Mouse (Mus musculus) lung, embryonic 15.5 days (tissue): ENCODE measurements around the gene Gm3278. TPM values are rescaled to one million over a fixed set of nuclear protein-coding genes. Genes with fewer than 3 reads are reported as not detected.
A peak's percentile ranks its signal among the peaks of the same experiment; 100 is the strongest.
"Not testable (repeated sequence)": the region's sequence is repeated elsewhere in the genome, so short reads cannot be mapped to it uniquely, and the experiment has no call there.

ENCODE experiments used
- ATAC-seq: fragments of 200-750 bp; cut with Nextera tagmentation; 2 replicates; pipeline ENCODE4 v1.8.0; 2017; ENCODE audit warnings: moderate number of reproducible peaks, borderline replicate concordance; ENCODE audit not compliant: low FRiP score, low TSS enrichment; ENCODE audit errors: extremely low read depth
- H3K27ac ChIP-seq: fragments of 300-500 bp; sonication (generic); 2 replicates; pipeline ENCODE4 v1.5.1; 2015; ENCODE audit warnings: moderate library complexity, mild to moderate bottlenecking, inconsistent platforms
- H3K27me3 ChIP-seq: fragments of 300-500 bp; sonication (generic); 2 replicates; pipeline ENCODE4 v1.6.1; 2015; ENCODE audit warnings: inconsistent platforms
- H3K36me3 ChIP-seq: fragments of 300-500 bp; sonication (generic); 2 replicates; pipeline ENCODE4 v1.6.1; 2015; ENCODE audit warnings: inconsistent platforms
- H3K4me1 ChIP-seq: fragments of 300-500 bp; sonication (generic); 2 replicates; pipeline ENCODE4 v1.6.1; 2015; ENCODE audit warnings: inconsistent platforms
- H3K4me2 ChIP-seq: fragments of 300-500 bp; sonication (generic); 2 replicates; pipeline ENCODE4 v1.6.1; 2015; ENCODE audit warnings: inconsistent platforms, mild to moderate bottlenecking, moderate library complexity
- H3K4me3 ChIP-seq: fragments of 300-500 bp; sonication (generic); 2 replicates; pipeline ENCODE4 v1.5.1; 2015; ENCODE audit warnings: mild to moderate bottlenecking, inconsistent platforms
- H3K9ac ChIP-seq: fragments of 300-500 bp; sonication (generic); 2 replicates; pipeline ENCODE4 v1.6.1; 2015; ENCODE audit warnings: inconsistent platforms
- H3K9me3 ChIP-seq: fragments of 300-500 bp; sonication (generic); 2 replicates; pipeline ENCODE4 v1.6.1; 2016; ENCODE audit warnings: inconsistent platforms
- WGBS: fragments of 180-500 bp; shearing (Covaris S2); methylation state at CpG from one replicate; pipeline ENCODE4 v1.1.7; 2015; 5-methylcytosine and 5-hydroxymethylcytosine counted together
- polyA plus RNA-seq: library from polyadenylated mRNA; unstranded; fragments of >200 nt; fragmentation: Nextera tagmentation; extraction: Ambion mirVana; gene quantifications from 2 replicates; pipeline ENCODE4 v1.2.1, GENCODE M21; 2015

The Gm3278 gene
- polyA plus RNA-seq: not detected in 2 replicates

DNA sequence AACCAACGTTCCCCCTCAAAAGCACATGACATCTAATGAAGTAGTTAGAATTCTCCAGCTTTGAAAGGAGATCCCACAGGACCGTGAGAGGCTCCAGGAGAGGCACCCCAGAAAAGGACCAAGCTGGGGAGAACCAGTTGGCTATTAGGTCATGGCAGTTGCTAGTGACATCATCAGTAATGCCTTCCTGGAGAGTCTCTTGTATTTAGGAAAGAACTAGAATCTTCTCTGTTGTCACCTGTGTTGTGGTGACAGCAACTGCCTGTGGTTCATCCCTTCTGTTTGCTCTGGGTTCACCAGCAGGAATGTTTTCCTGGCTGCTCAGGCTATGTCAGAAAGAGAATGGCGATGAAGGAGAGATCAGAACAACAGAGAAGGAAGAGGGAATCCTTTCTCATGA, at the start of gene Gm3278:
TSS of gene Gm3278 (plus strand) at position 301 of the 400 bp plus-strand sequence.
- not testable (repeated sequence) for H3K27me3 ChIP-seq, H3K4me3 ChIP-seq, H3K9ac ChIP-seq, ATAC-seq, H3K9me3 ChIP-seq, H3K4me2 ChIP-seq, H3K27ac ChIP-seq, H3K4me1 ChIP-seq, H3K36me3 ChIP-seq
- 80% methylated on average over 1 of the region's 3 CpGs for WGBS

DNA sequence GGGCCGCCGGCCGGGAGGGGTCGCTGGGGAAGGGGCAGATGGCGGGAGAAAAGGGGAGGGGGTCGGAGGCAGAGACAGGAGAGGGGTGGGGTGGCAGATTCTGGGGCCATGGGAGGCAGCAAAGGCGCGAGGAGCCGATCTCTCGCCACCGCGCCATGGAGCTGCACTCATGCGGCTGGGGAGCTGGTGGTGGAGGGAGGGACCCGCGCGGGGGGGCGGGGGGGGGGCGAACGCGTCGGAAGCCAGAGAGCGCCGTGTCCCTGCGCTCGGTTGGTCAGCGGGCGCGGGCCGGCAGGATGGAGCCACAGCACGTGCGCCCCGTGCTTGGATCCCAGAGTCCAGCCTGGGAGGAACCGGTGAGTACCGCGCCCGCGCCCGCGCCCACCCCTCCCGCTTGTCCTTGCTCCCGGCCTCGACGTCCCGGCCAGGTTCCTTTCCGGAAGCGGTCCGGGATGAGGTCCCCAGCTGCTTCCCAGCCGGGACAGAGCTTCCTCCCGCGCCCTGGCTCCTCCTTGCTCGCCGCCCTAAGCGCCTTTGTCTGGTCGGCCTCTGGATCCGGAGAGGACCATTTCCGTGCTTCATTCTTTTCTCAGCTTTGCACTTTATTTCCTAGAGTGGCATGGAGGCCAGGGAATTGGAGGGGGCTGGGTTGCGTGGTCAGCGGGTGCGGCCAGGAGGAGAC, 36.8 kb upstream of the Gm3278 start, which contains the start of gene Gm3264:
TSS of gene Gm3264 (plus strand) at position 278 of the 682 bp plus-strand sequence.
- not testable (repeated sequence) for H3K9ac ChIP-seq, ATAC-seq, H3K27me3 ChIP-seq, H3K9me3 ChIP-seq, H3K4me1 ChIP-seq, H3K36me3 ChIP-seq
- peak within 1 kb of the TSS; percentile 37; the same call in 1 of the 2 replicates for H3K27ac ChIP-seq
- 5% methylated on average over 19 of the region's 59 CpGs for WGBS
- H3K4me2 ChIP-seq: peak within 1 kb of the TSS; percentile 59
- H3K4me3 ChIP-seq: peak within 1 kb of the TSS; percentile 33

Other genes with a start within 250 kb of the Gm3278 start
- gene Gm3239, start 228.2 kb upstream of the Gm3278 start, polyA plus RNA-seq: not detected in 2 replicates
- not detected in 2 replicates for gene Gm7876, start 183.2 kb upstream of the Gm3278 start, polyA plus RNA-seq
- gene Gm3252, start 165.6 kb upstream of the Gm3278 start, polyA plus RNA-seq: 0.07 and 0.24 TPM in 2 replicates
- gene Gm9602, start 116.1 kb upstream of the Gm3278 start, polyA plus RNA-seq: not detected in 2 replicates
- not detected in 2 replicates for gene Gm3269, start 54.3 kb upstream of the Gm3278 start, polyA plus RNA-seq
- gene Gm3264, start 36.8 kb upstream of the Gm3278 start, polyA plus RNA-seq: 0.45 and 0.47 TPM in 2 replicates
- not detected in 2 replicates for gene Gm8297, start 91.5 kb downstream of the Gm3278 start, polyA plus RNA-seq
- not detected in 2 replicates for gene Gm3298, start 123.5 kb downstream of the Gm3278 start, polyA plus RNA-seq
- not detected in 2 replicates for gene 4930555G01Rik, start 158.2 kb downstream of the Gm3278 start, polyA plus RNA-seq
- 1.6 and 1.9 TPM in 2 replicates for gene Gm8281, start 178.6 kb downstream of the Gm3278 start, polyA plus RNA-seq
- not detected in 2 replicates for gene Gm8279, start 239.1 kb downstream of the Gm3278 start, polyA plus RNA-seq